Mouse (Mus musculus) intestine, postnatal 0 days (tissue): ENCODE measurements around the gene Fjx1. TPM values are rescaled to one million over a fixed set of nuclear protein-coding genes. Genes with fewer than 3 reads are reported as not detected.
A peak's percentile ranks its signal among the peaks of the same experiment; 100 is the strongest.

Experiments
- ATAC-seq: fragments of 200-750 bp; cut with Nextera tagmentation; 2 replicates; pipeline ENCODE4 v1.8.0; 2017; ENCODE audit warnings: mild to moderate bottlenecking, moderate TSS enrichment, moderate library complexity
- H3K27ac ChIP-seq: fragments of 300-500 bp; sonication (generic); 2 replicates; pipeline ENCODE4 v1.5.1; 2014; ENCODE audit warnings: mild to moderate bottlenecking, low read depth, low read length, moderate library complexity
- H3K27me3 ChIP-seq: fragments of 300-500 bp; sonication (generic); replicated peaks from 2 replicates; pipeline ENCODE4 v1.6.1; 2014; ENCODE audit warnings: low read length, mixed read lengths; ENCODE audit not compliant: control insufficient read depth, insufficient read depth
- H3K36me3 ChIP-seq: fragments of 300-500 bp; sonication (generic); 2 replicates; pipeline ENCODE4 v1.6.1; 2014; ENCODE audit warnings: mild to moderate bottlenecking, moderate library complexity; ENCODE audit not compliant: control insufficient read depth, insufficient read depth
- H3K4me1 ChIP-seq: fragments of 300-500 bp; sonication (generic); replicated peaks from 2 replicates; pipeline ENCODE4 v1.6.1; 2014; ENCODE audit warnings: antibody characterized with exemption, low read length, mixed read lengths; ENCODE audit not compliant: control insufficient read depth, insufficient read depth
- H3K4me2 ChIP-seq: fragments of 300-500 bp; sonication (generic); replicated peaks from 2 replicates; pipeline ENCODE4 v1.6.1; 2014; ENCODE audit warnings: low read depth, mild to moderate bottlenecking, moderate library complexity
- H3K4me3 ChIP-seq: fragments of 300-500 bp; sonication (generic); 2 replicates; pipeline ENCODE4 v1.5.1; 2014; ENCODE audit warnings: low read depth, low read length
- H3K9ac ChIP-seq: fragments of 300-500 bp; sonication (generic); 2 replicates; pipeline ENCODE4 v1.6.1; 2014; ENCODE audit warnings: mild to moderate bottlenecking, low read depth, low read length
- H3K9me3 ChIP-seq: fragments of 300-500 bp; sonication (generic); 2 replicates; pipeline ENCODE4 v1.6.1; 2016; ENCODE audit warnings: mixed run types; ENCODE audit not compliant: control insufficient read depth
- CTCF ChIP-seq: sonication (generic); IDR thresholded peaks from 2 replicates; pipeline ENCODE4 v1.5.1; 2016; ENCODE audit warnings: low read depth, mild to moderate bottlenecking, control low read depth, antibody characterized with exemption, moderate library complexity
- WGBS: fragments of 180-500 bp; shearing (Covaris S2); extraction: QIAGEN DNeasy Blood & Tissue Kit; methylation state at CpG from one replicate; pipeline ENCODE4 v1.1.7; 2014; 5-methylcytosine and 5-hydroxymethylcytosine counted together
- polyA plus RNA-seq: library from polyadenylated mRNA; unstranded; fragments of >200 nt; fragmentation: Nextera tagmentation; extraction: Ambion mirVana; gene quantifications from 2 replicates; pipeline ENCODE4 v1.2.1, GENCODE M21; 2015

The Fjx1 gene
- polyA plus RNA-seq, 1 experiment from 2014 or later: 3.8 TPM

DNA sequence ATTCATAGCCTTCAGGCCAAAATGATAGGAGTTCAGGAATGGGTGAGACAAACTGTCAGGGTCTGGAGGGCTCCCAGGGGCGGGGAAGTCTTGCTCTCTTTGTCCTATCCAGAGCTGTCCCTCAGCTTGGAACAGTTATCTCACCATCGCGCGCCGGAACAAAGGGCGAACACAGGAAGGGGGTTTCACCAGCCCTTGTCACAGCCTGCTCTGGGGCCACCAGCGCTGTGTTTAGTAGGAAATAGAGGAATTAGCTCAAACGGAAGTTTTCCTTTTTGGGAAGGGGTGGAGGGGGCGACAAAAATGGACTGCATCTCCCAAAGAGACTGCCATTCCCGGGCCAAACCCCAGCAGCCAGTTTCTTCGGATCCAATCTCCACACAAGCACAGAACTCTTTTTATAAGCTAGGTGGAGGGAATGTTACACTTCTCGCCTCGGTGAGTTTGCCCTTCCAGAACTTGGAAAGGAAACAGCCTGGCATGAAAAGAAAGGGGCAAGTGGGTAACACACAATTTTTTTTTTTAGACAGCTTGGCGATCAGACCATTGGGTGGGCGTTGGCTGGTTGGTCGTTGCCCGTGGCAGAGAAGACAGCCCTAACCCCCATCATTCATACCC lies 2.6 kb downstream of the Fjx1 start:
- TF ChIP-seq CTCF: no peak
- H3K9me3 ChIP-seq: no peaks in the 10 kb centered on the region
- H3K27ac ChIP-seq: no peak overlapping the region
- peak overlapping the region; percentile 97 for H3K4me2 ChIP-seq
- H3K4me3 ChIP-seq: peak overlapping the region; percentile 66
- 10% methylated on average over 17 of the region's 17 CpGs for WGBS
- no peak for ATAC-seq
- H3K4me1 ChIP-seq: peaks cover 4% of the 10 kb centered on the region; the same call in 1 of the 2 replicates
- no peak overlapping the region for H3K9ac ChIP-seq
- H3K36me3 ChIP-seq: no peaks in the 10 kb centered on the region
- peaks cover 24% of the 10 kb centered on the region for H3K27me3 ChIP-seq

DNA sequence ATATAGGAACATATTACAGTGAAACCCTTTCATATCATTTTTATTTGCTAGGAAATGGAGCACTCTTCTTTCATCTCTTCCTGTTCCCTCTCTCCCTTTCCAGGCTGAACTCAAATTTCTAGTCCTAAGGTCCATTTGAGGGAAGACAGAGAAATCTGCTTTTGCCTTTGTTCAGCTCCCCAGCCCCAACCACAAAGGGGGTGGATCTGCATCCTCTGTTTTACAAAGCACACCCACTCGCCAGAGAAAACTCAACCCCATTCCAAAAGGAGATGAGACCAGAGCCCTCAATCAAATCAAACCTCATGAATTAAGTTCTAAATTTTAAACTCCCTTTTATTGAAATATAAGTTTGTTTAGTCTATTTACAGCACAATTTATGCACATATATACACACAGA lies 3.2 kb downstream of the Fjx1 start:
- Histone ChIP-seq H3K27ac (no peak overlapping the region), H3K9ac (no peak overlapping the region), H3K4me3 (no peak overlapping the region), H3K27me3 (peaks cover 24% of the 10 kb centered on the region), H3K4me2 (no peak overlapping the region), H3K4me1 (peaks cover 4% of the 10 kb centered on the region; the same call in 1 of the 2 replicates), H3K9me3 (no peaks in the 10 kb centered on the region), H3K36me3 (no peaks in the 10 kb centered on the region)
- 70% methylated on average over 1 of the region's 1 CpGs for WGBS
- no peak for TF ChIP-seq CTCF
- no peak for ATAC-seq

DNA sequence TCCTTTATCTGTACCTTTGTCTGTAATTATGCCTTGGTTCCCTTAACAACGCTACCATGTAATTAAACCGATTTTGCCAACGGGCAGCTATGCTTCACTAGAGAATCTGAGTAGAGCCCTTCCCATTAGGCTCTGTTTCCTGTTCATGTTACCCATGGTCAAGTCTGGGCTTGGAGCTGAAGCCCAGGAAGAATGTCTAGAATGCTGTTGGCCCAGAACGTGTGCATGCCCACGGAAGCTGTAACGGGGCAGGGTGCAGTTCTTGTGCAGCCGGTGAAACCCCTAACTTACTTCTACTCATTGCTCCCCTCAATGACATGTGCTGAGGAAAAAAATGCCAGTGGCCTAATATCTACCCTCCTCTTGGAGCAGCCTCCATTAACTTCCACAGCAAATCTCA lies 4.5 kb downstream of the Fjx1 start:
- peaks cover 24% of the 10 kb centered on the region for H3K27me3 ChIP-seq
- no peak overlapping the region for H3K9ac ChIP-seq
- no peak overlapping the region for H3K27ac ChIP-seq
- WGBS: 80% methylated on average over 7 of the region's 7 CpGs
- no peak overlapping the region for H3K4me3 ChIP-seq
- no peak overlapping the region for H3K4me2 ChIP-seq
- no peaks in the 10 kb centered on the region for H3K36me3 ChIP-seq
- ATAC-seq: no peak
- no peak for TF ChIP-seq CTCF
- peaks cover 4% of the 10 kb centered on the region; the same call in 1 of the 2 replicates for H3K4me1 ChIP-seq
- no peaks in the 10 kb centered on the region for H3K9me3 ChIP-seq

DNA sequence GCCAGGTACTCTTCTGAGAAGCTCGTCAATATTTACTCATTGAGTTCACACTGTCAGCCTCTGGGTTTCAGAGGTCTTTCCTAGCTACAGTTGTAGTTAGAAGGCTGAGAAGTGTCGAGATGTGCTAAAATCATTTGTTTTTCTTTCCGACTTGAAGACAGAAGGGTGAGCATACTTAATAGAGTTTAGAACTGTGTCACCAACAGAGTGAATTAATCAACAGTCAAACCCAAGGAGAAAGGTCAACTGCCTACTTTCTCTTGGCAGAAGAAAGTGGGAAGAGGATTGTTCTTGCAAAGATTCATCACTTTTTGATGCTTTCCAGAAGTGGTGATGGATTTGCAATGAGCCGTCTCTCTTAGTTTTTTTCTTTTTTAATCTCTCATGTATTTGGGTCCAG lies 5.4 kb downstream of the Fjx1 start:
- Histone ChIP-seq H3K27me3 (peaks cover 24% of the 10 kb centered on the region), H3K9me3 (no peaks in the 10 kb centered on the region), H3K36me3 (no peaks in the 10 kb centered on the region), H3K9ac (no peak overlapping the region), H3K27ac (no peak overlapping the region), H3K4me3 (no peak overlapping the region), H3K4me2 (no peak overlapping the region), H3K4me1 (peaks cover 4% of the 10 kb centered on the region; the same call in 1 of the 2 replicates)
- WGBS: 53% methylated on average over 4 of the region's 4 CpGs
- TF ChIP-seq CTCF: no peak
- ATAC-seq: no peak

DNA sequence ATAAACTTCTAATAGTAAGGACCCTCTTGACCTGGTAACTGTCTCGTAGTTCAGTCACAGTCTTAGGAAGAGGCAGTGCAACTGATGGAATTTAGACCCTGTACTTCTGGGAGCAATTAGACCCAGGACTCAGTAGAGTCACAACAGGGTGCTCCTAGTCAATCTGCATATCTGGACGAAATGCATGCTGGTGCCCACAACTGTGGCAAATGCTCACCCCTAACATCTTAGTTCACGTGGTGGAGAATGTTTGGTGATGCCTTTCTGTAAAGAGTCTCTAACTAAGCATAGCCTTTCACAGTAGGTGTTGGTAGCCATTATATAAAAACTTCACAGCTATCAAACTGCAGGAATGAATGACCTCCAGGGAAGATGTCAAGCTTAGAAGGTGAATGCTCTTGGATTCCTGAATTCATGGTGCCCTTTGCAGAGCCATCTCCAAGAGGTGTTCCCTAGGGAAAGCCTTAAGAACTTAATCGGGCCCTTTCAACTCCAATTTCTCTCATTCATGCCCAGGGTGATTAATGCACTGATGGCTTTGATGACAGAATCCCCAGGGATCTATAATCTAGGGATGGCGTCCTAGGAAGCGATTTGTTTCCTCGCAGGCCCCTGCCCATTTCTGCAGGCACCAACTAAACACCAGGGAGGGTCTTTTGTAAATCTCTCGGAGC lies 14.8 kb downstream of the Fjx1 start:
- no peaks in the 10 kb centered on the region for H3K36me3 ChIP-seq
- H3K9ac ChIP-seq: no peak overlapping the region
- H3K4me3 ChIP-seq: no peak overlapping the region
- H3K27me3 ChIP-seq: no peaks in the 10 kb centered on the region
- no peak overlapping the region for H3K27ac ChIP-seq
- no peak overlapping the region for H3K4me2 ChIP-seq
- no peaks in the 10 kb centered on the region for H3K9me3 ChIP-seq
- WGBS: 67% methylated on average over 8 of the region's 8 CpGs
- no peak for ATAC-seq
- H3K4me1 ChIP-seq: no peaks in the 10 kb centered on the region
- TF ChIP-seq CTCF: no peak

DNA sequence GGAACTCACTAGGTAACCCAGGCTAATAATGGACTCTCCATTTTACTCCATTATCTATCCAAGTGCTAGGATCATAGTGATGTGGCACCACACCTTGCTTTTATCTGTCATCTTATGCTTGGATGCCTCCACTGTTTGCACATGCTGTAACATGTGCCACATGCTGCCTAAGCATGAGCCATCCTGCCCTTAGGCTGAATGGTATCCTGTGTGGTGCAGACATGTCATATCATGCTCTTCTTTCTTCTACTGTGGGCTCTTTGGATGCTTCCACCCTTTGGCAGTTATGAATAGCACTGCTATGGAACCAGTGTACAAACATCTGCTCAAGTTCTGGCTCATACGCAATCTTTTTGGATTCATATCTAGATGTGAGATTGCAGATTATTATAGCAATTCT lies 18.4 kb downstream of the Fjx1 start:
- H3K9ac ChIP-seq: no peak overlapping the region
- no peaks in the 10 kb centered on the region for H3K4me1 ChIP-seq
- ATAC-seq: no peak
- no peaks in the 10 kb centered on the region for H3K27me3 ChIP-seq
- WGBS: 70% methylated on average over 1 of the region's 1 CpGs
- no peak for TF ChIP-seq CTCF
- no peaks in the 10 kb centered on the region for H3K36me3 ChIP-seq
- H3K27ac ChIP-seq: no peak overlapping the region
- no peak overlapping the region for H3K4me3 ChIP-seq
- no peak overlapping the region for H3K4me2 ChIP-seq
- no peaks in the 10 kb centered on the region for H3K9me3 ChIP-seq
